Mouse (Mus musculus) midbrain, embryonic 16.5 days (tissue): ENCODE results near the gene Susd1. TPM values are rescaled to one million over a fixed set of nuclear protein-coding genes. Genes with fewer than 3 reads are reported as not detected.

Experiments
- ATAC-seq: fragments of 200-750 bp; cut with Nextera tagmentation; 2 replicates; pipeline ENCODE4 v1.8.0; 2017; ENCODE audit warnings: moderate TSS enrichment
- H3K27ac ChIP-seq: fragments of 300-500 bp; sonication (generic); 2 replicates; pipeline ENCODE4 v1.5.1; 2014; ENCODE audit warnings: mild to moderate bottlenecking, low read length, mixed read lengths
- H3K27me3 ChIP-seq: fragments of 300-500 bp; sonication (generic); 2 replicates; pipeline ENCODE4 v1.6.1; 2014; ENCODE audit warnings: low read depth, low read length, mixed read lengths; ENCODE audit not compliant: control insufficient read depth, insufficient read depth
- H3K36me3 ChIP-seq: fragments of 300-500 bp; sonication (generic); 2 replicates; pipeline ENCODE4 v1.6.1; 2014; ENCODE audit warnings: mild to moderate bottlenecking, low read length, moderate library complexity, mixed read lengths; ENCODE audit not compliant: control insufficient read depth, insufficient read depth
- H3K4me1 ChIP-seq: fragments of 300-500 bp; sonication (generic); 2 replicates; pipeline ENCODE4 v1.6.1; 2014; ENCODE audit warnings: mild to moderate bottlenecking, low read length, mixed read lengths; ENCODE audit not compliant: control insufficient read depth, insufficient read depth
- H3K4me2 ChIP-seq: fragments of 300-500 bp; sonication (generic); 2 replicates; pipeline ENCODE4 v1.6.1; 2014; ENCODE audit warnings: mild to moderate bottlenecking, low read length, mixed read lengths
- H3K4me3 ChIP-seq: fragments of 300-500 bp; sonication (generic); 2 replicates; pipeline ENCODE4 v1.5.1; 2014; ENCODE audit warnings: low read depth, mild to moderate bottlenecking, low read length, moderate library complexity, mixed read lengths
- H3K9ac ChIP-seq: fragments of 300-500 bp; sonication (generic); 2 replicates; pipeline ENCODE4 v1.6.1; 2014; ENCODE audit warnings: low read depth, low read length, mixed read lengths
- H3K9me3 ChIP-seq: fragments of 300-500 bp; sonication (generic); replicated peaks from 2 replicates; pipeline ENCODE4 v1.6.1; 2014; ENCODE audit warnings: mild to moderate bottlenecking, low read length, mixed read lengths; ENCODE audit not compliant: control insufficient read depth, poor library complexity, severe bottlenecking
- WGBS: fragments of 180-500 bp; shearing (Covaris S2); extraction: QIAGEN DNeasy Blood & Tissue Kit; methylation state at CpG from one replicate; pipeline ENCODE4 v1.1.7; 2014; 5-methylcytosine and 5-hydroxymethylcytosine counted together
- polyA plus RNA-seq: library from polyadenylated mRNA; unstranded; fragments of >200 nt; fragmentation: Nextera tagmentation; extraction: Ambion mirVana; gene quantifications from 2 replicates; pipeline ENCODE4 v1.2.1, GENCODE M21; 2015

The Susd1 gene
- polyA plus RNA-seq, 1 experiment from 2014 or later: 2.2 TPM

- WGBS: 88% methylated on average over 1 of the region's 1 CpGs
- Histone ChIP-seq H3K36me3 (no peaks in the 10 kb centered on the region), H3K4me1 (peaks cover 7% of the 10 kb centered on the region; the same call in 1 of the 2 replicates), H3K9ac (no peak overlapping the region), H3K4me2 (no peak overlapping the region), H3K9me3 (no peaks in the 10 kb centered on the region), H3K4me3 (no peak overlapping the region), H3K27me3 (peaks cover 16% of the 10 kb centered on the region), H3K27ac (no peak overlapping the region)
- no peak for ATAC-seq
Observed at GRCm38 (mm10) chr4:59441265-59441664, 2.8 kb upstream of the Susd1 start.

- no peak for ATAC-seq
- Histone ChIP-seq H3K27ac (no peak overlapping the region), H3K4me2 (no peak overlapping the region), H3K9ac (no peak overlapping the region), H3K27me3 (peaks cover 19% of the 10 kb centered on the region), H3K36me3 (no peaks in the 10 kb centered on the region), H3K4me1 (peaks cover 7% of the 10 kb centered on the region; the same call in 1 of the 2 replicates), H3K9me3 (no peaks in the 10 kb centered on the region), H3K4me3 (no peak overlapping the region)
- WGBS: 42% methylated on average over 2 of the region's 2 CpGs
Observed at GRCm38 (mm10) chr4:59439960-59440359, 1.5 kb upstream of the Susd1 start.

- Histone ChIP-seq H3K4me1 (peaks cover 7% of the 10 kb centered on the region; the same call in 1 of the 2 replicates), H3K4me2 (peak overlapping the region; percentile 99), H3K27ac (no peak overlapping the region), H3K27me3 (peaks cover 19% of the 10 kb centered on the region), H3K9ac (no peak overlapping the region), H3K9me3 (no peaks in the 10 kb centered on the region), H3K36me3 (no peaks in the 10 kb centered on the region), H3K4me3 (no peak overlapping the region)
- no peak for ATAC-seq
- 30% methylated on average over 5 of the region's 5 CpGs for WGBS
Observed at GRCm38 (mm10) chr4:59439041-59439440, 608 bp upstream of the Susd1 start.

DNA sequence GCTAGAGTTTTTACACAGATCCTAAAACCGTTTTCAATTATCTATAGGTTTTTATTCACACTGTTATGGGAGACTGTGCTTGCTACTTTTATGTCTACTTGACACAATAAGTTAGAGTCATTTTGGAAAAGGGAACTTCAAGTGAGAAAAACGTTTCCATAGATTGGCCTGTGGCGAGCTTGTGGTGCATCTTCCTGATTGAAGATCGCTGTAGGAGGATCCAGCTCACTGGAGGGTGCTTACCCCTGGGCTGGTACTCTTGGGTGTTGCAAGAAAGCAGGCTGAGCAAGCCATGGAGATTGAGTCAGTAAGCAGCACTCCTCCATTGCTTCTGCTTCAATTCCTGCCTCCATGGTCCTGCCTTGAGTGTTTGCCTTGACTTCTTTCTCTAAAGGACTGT lies 2.5 kb downstream of the Susd1 start:
- WGBS: 93% methylated on average over 4 of the region's 4 CpGs
- Histone ChIP-seq H3K4me2 (no peak overlapping the region), H3K9ac (no peak overlapping the region), H3K4me1 (peaks cover 7% of the 10 kb centered on the region; the same call in 1 of the 2 replicates), H3K27ac (no peak overlapping the region), H3K27me3 (peaks cover 19% of the 10 kb centered on the region), H3K36me3 (no peaks in the 10 kb centered on the region), H3K9me3 (no peaks in the 10 kb centered on the region), H3K4me3 (no peak overlapping the region)
- ATAC-seq: no peak

DNA sequence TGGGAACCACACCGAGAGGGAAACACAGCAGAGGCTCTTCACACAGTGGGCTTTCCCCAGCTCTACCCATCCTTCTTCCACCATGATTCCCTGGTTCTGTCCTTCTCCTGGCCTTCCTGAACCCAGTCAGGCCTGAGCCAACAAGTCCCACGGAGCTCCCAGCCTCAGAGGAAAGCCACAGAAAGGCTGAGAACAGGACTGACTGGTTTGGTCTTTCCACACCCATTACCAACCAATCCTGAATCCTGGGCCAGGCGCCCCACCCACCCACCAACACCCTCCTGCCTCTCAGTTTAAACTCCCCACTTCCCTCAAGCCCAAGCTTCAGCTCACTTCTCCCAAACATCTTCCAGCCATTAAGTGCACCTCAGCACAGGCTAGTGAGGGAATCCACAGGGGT lies 4.4 kb downstream of the Susd1 start:
- Histone ChIP-seq H3K4me2 (no peak overlapping the region), H3K9ac (no peak overlapping the region), H3K9me3 (no peaks in the 10 kb centered on the region), H3K27ac (no peak overlapping the region), H3K4me1 (peaks cover 7% of the 10 kb centered on the region; the same call in 1 of the 2 replicates), H3K27me3 (peaks cover 16% of the 10 kb centered on the region), H3K36me3 (no peaks in the 10 kb centered on the region), H3K4me3 (no peak overlapping the region)
- ATAC-seq: no peak
- WGBS: 71% methylated on average over 3 of the region's 3 CpGs

GRCm38 (mm10) chr4:59429128-59429527 lies 9.3 kb downstream of the Susd1 start:
- no peak overlapping the region for H3K27ac ChIP-seq
- H3K9me3 ChIP-seq: no peaks in the 10 kb centered on the region
- no peaks in the 10 kb centered on the region for H3K36me3 ChIP-seq
- ATAC-seq: no peak
- H3K4me1 ChIP-seq: no peaks in the 10 kb centered on the region
- WGBS: 92% methylated on average over 6 of the region's 6 CpGs
- no peak overlapping the region for H3K9ac ChIP-seq
- no peaks in the 10 kb centered on the region for H3K27me3 ChIP-seq
- no peak overlapping the region for H3K4me2 ChIP-seq
- H3K4me3 ChIP-seq: no peak overlapping the region

GRCm38 (mm10) chr4:59426429-59426828 lies 12.0 kb downstream of the Susd1 start:
- no peak for ATAC-seq
- Histone ChIP-seq H3K36me3 (no peaks in the 10 kb centered on the region), H3K4me3 (no peak overlapping the region), H3K9ac (no peak overlapping the region), H3K4me2 (no peak overlapping the region), H3K27ac (no peak overlapping the region), H3K27me3 (no peaks in the 10 kb centered on the region), H3K4me1 (no peaks in the 10 kb centered on the region), H3K9me3 (no peaks in the 10 kb centered on the region)
- 79% methylated on average over 5 of the region's 5 CpGs for WGBS

DNA sequence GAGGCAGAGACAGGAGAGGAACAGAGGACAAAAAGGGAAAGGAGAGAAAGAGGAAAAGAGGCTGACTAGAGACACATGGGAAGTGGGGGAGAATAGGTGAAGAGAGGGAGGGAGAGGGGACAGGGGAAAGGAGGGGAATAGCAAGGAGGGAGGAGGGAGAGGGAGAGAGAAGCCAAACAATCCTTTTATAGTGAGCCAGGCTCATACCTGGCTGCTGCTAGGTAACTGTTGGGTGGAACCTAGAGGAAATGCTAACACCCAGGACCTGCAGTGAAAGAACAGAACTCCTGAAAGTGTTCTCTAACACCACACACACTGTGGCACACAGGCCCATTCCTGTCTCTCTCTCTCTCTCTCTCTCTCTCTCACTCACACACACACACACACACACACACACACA lies 15.6 kb downstream of the Susd1 start:
- H3K4me2 ChIP-seq: no peak overlapping the region
- no peak overlapping the region for H3K4me3 ChIP-seq
- no peak overlapping the region for H3K27ac ChIP-seq
- no peaks in the 10 kb centered on the region for H3K9me3 ChIP-seq
- H3K27me3 ChIP-seq: no peaks in the 10 kb centered on the region
- H3K4me1 ChIP-seq: no peaks in the 10 kb centered on the region
- H3K9ac ChIP-seq: no peak overlapping the region
- ATAC-seq: no peak
- H3K36me3 ChIP-seq: no peaks in the 10 kb centered on the region

DNA sequence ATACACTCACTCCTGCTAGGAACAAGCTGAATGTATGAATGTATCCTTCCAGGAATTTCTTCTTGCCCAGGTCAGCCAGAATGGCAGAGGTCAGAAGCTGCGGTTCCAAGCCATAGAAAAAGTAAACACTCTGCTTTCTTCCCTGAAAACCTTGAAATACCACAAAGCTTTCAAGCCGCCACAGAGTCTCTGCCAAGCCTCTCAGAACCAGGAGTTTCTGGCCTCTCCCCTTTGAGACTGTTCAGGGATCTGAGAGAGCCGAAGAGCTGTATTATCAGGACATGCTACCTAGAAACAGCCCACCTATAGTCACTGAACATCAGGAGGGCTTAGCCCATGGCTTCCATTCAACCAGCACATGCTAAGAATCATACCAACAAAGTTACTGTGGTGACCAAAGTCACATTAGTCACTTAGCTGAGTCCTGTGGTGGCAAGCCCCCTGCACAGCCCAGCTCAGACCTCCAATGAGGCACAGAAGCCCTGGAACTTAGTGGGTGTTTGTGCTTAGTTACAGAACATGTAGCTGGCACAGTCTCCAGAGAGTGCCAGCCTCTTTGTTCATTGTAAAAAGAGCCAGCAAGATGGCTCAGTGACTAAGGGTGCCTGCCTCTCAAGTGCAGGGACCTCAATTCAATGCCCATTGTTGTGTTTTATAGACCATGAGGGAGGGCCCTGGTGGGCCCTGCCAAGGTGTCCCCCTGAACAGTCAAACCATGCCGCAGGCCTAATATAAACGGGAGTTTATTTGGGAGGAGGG lies 16.2 kb downstream of the Susd1 start:
- Histone ChIP-seq H3K9ac (no peak overlapping the region), H3K27me3 (no peaks in the 10 kb centered on the region), H3K36me3 (no peaks in the 10 kb centered on the region), H3K27ac (no peak overlapping the region), H3K4me1 (no peaks in the 10 kb centered on the region), H3K4me2 (no peak overlapping the region), H3K4me3 (no peak overlapping the region), H3K9me3 (no peaks in the 10 kb centered on the region)
- peak; percentile 66; the same call in 1 of the 2 replicates for ATAC-seq
- WGBS: 47% methylated on average over 5 of the region's 5 CpGs
